Mouse (Mus musculus) stomach, postnatal 0 days (tissue): ENCODE measurements at regions not wholly inside any gene's neighbourhood (a gene's known extent, or its start where the extent isn't known, plus 50 kb on each side); places are given as distances from the start of the nearest gene placed in this dataset.

Experiments used
- ATAC-seq: fragments of 200-750 bp; cut with Nextera tagmentation; 2 replicates; pipeline ENCODE4 v1.8.0; 2017; ENCODE audit not compliant: low FRiP score, low TSS enrichment
- DNase-seq: peaks from one replicate; pipeline ENCODE4 v3.0.0-alpha.2; 2016; ENCODE audit warnings: low spot score
- H3K27ac ChIP-seq: fragments of 300-500 bp; sonication (generic); replicated peaks from 2 replicates; pipeline ENCODE4 v1.5.1; 2014; ENCODE audit warnings: mild to moderate bottlenecking, control low read depth
- H3K27me3 ChIP-seq: fragments of 300-500 bp; sonication (generic); 2 replicates; pipeline ENCODE4 v1.6.1; 2014; ENCODE audit warnings: low read length; ENCODE audit not compliant: control insufficient read depth, insufficient read depth
- H3K36me3 ChIP-seq: fragments of 300-500 bp; sonication (generic); 2 replicates; pipeline ENCODE4 v1.6.1; 2014; ENCODE audit warnings: low read length, mixed read lengths; ENCODE audit not compliant: control insufficient read depth, insufficient read depth
- H3K4me1 ChIP-seq: fragments of 300-500 bp; sonication (generic); replicated peaks from 2 replicates; pipeline ENCODE4 v1.6.1; 2014; ENCODE audit warnings: antibody characterized with exemption; ENCODE audit not compliant: control insufficient read depth, insufficient read depth
- H3K4me2 ChIP-seq: fragments of 300-500 bp; sonication (generic); replicated peaks from 2 replicates; pipeline ENCODE4 v1.6.1; 2014; ENCODE audit warnings: low read depth, mild to moderate bottlenecking, control low read depth, moderate library complexity
- H3K4me3 ChIP-seq: fragments of 300-500 bp; sonication (generic); 2 replicates; pipeline ENCODE4 v1.5.1; 2014; ENCODE audit warnings: low read depth, low read length, control low read depth
- H3K9ac ChIP-seq: fragments of 300-500 bp; sonication (generic); 2 replicates; pipeline ENCODE4 v1.6.1; 2014; ENCODE audit warnings: mild to moderate bottlenecking, low read length, control low read depth, mixed read lengths
- H3K9me3 ChIP-seq: fragments of 300-500 bp; sonication (generic); 2 replicates; pipeline ENCODE4 v1.6.1; 2016; ENCODE audit warnings: low read length; ENCODE audit not compliant: control insufficient read depth
- CTCF ChIP-seq: IDR thresholded peaks from 2 replicates; pipeline ENCODE4 v1.5.1; 2016; ENCODE audit warnings: antibody characterized with exemption, low read depth, mild to moderate bottlenecking, moderate library complexity
- EP300 ChIP-seq: optimal IDR thresholded peaks from 2 replicates; pipeline ENCODE3; 2016; ENCODE audit warnings: antibody characterized with exemption
- WGBS: fragments of 180-500 bp; shearing (Covaris S2); extraction: QIAGEN DNeasy Blood & Tissue Kit; methylation state at CpG from one replicate; pipeline ENCODE4 v1.1.7; 2014; 5-methylcytosine and 5-hydroxymethylcytosine counted together

GRCm38 (mm10) chr3:148613443-148613842 is 376.9 kb downstream of the Adgrl2 start:
- Histone ChIP-seq H3K4me2 (no peak overlapping the region), H3K36me3 (no peaks in the 10 kb centered on the region), H3K9me3 (no peaks in the 10 kb centered on the region), H3K27me3 (no peaks in the 10 kb centered on the region), H3K9ac (no peak overlapping the region), H3K27ac (no peak overlapping the region), H3K4me3 (no peak overlapping the region), H3K4me1 (no peaks in the 10 kb centered on the region)
- 43% methylated on average over 3 of the region's 3 CpGs for WGBS
- DNase-seq = no peak
- no peak for ATAC-seq
- no peak for TF ChIP-seq EP300
- TF ChIP-seq CTCF = no peak

GRCm38 (mm10) chr3:148603276-148603675 is 387.1 kb downstream of the Adgrl2 start:
- Histone ChIP-seq H3K36me3 (no peaks in the 10 kb centered on the region), H3K4me1 (no peaks in the 10 kb centered on the region), H3K4me3 (no peak overlapping the region), H3K9me3 (no peaks in the 10 kb centered on the region), H3K27ac (no peak overlapping the region), H3K27me3 (no peaks in the 10 kb centered on the region), H3K4me2 (no peak overlapping the region), H3K9ac (no peak overlapping the region)
- DNase-seq = no peak
- TF ChIP-seq CTCF (no peak), EP300 (no peak)
- no peak for ATAC-seq
- WGBS = 64% methylated on average over 6 of the region's 6 CpGs

GRCm38 (mm10) chr3:148602730-148603255 is 387.6 kb downstream of the Adgrl2 start:
- Histone ChIP-seq H3K4me2 (no peak overlapping the region), H3K9me3 (no peaks in the 10 kb centered on the region), H3K4me3 (no peak overlapping the region), H3K4me1 (no peaks in the 10 kb centered on the region), H3K36me3 (no peaks in the 10 kb centered on the region), H3K9ac (no peak overlapping the region), H3K27ac (no peak overlapping the region), H3K27me3 (no peaks in the 10 kb centered on the region)
- 71% methylated on average over 5 of the region's 5 CpGs for WGBS
- ATAC-seq = no peak
- TF ChIP-seq EP300 (no peak), CTCF (no peak)
- DNase-seq = no peak

- no peaks in the 10 kb centered on the region for H3K9me3 ChIP-seq
- H3K27me3 ChIP-seq = no peaks in the 10 kb centered on the region
- TF ChIP-seq CTCF (no peak), EP300 (no peak)
- no peaks in the 10 kb centered on the region for H3K36me3 ChIP-seq
- 67% methylated on average over 4 of the region's 4 CpGs for WGBS
- H3K9ac ChIP-seq = no peak overlapping the region
- no peaks in the 10 kb centered on the region for H3K4me1 ChIP-seq
- H3K4me3 ChIP-seq = no peak overlapping the region
- no peak overlapping the region for H3K4me2 ChIP-seq
- H3K27ac ChIP-seq = no peak overlapping the region
- no peak for DNase-seq
- no peak for ATAC-seq
These were observed 394.8 kb downstream of the Adgrl2 start for GRCm38 (mm10) chr3:148595561-148595960.

GRCm38 (mm10) chr3:148589556-148589955 is 400.8 kb downstream of the Adgrl2 start:
- no peaks in the 10 kb centered on the region for H3K27me3 ChIP-seq
- no peaks in the 10 kb centered on the region for H3K9me3 ChIP-seq

GRCm38 (mm10) chr3:148575735-148576134 is 414.6 kb downstream of the Adgrl2 start:
- Histone ChIP-seq H3K4me1 (no peaks in the 10 kb centered on the region), H3K4me2 (no peak overlapping the region), H3K36me3 (no peaks in the 10 kb centered on the region), H3K27me3 (no peaks in the 10 kb centered on the region), H3K4me3 (no peak overlapping the region), H3K9ac (no peak overlapping the region), H3K27ac (no peak overlapping the region), H3K9me3 (no peaks in the 10 kb centered on the region)
- ATAC-seq = no peak
- WGBS = 87% methylated on average over 1 of the region's 1 CpGs
- TF ChIP-seq EP300 (no peak), CTCF (no peak)
- no peak for DNase-seq

More at GRCm38 (mm10) chr3:148589556-148589955, 400.8 kb downstream of the Adgrl2 start:
- Histone ChIP-seq H3K9ac (no peak overlapping the region), H3K4me3 (no peak overlapping the region), H3K4me1 (no peaks in the 10 kb centered on the region), H3K4me2 (no peak overlapping the region), H3K27ac (no peak overlapping the region), H3K36me3 (no peaks in the 10 kb centered on the region)
- DNase-seq (no peak), ATAC-seq (no peak)
- TF ChIP-seq EP300 (no peak), CTCF (no peak)
- WGBS = 42% methylated on average over 2 of the region's 2 CpGs
